Mouse (Mus musculus) thymus, adult 2 months (tissue): ENCODE data around the gene B4galt2.

ENCODE experiments used
- CTCF ChIP-seq: fragments of 200-500 bp; IDR thresholded peaks from 2 replicates; pipeline ENCODE4 v1.5.1; 2012; ENCODE audit warnings: mild to moderate bottlenecking, control low read depth, low read length, moderate library complexity, borderline replicate concordance; ENCODE audit not compliant: control insufficient read depth, poor library complexity, insufficient read depth; ENCODE audit errors: extremely low read depth
- POLR2A ChIP-seq: fragments of 200-500 bp; IDR thresholded peaks from 2 replicates; pipeline ENCODE4 v1.6.1; 2012; ENCODE audit warnings: mild to moderate bottlenecking, low read length, control low read depth, moderate library complexity; ENCODE audit not compliant: control insufficient read depth, poor library complexity, insufficient read depth; ENCODE audit errors: extremely low read depth

DNA sequence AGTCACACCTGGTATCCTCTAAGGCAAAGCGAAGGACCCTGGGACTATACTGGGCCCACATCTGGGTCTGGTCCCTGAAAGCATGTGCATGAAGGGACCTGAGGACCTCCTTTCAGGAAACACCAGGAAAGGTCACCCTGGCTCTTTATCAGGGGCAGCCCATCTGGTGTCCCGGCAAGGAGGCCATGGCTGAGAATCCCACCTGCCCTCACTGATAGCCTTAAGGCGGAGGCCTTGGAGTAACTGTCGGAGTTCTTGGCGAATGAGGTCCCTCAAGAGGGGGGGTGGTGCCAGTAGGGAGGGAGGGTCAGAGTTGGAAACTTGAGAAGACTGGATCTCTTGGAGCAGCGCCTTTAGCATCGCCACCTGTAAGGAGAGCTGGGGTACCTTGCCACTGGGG, 11.5 kb downstream of the B4galt2 start:
- TF ChIP-seq POLR2A (no peak), CTCF (no peak)
